Mouse (Mus musculus) midbrain, postnatal 0 days (tissue): Measurements from ENCODE around the gene Gm1113. TPM values are rescaled to one million over a fixed set of nuclear protein-coding genes. Genes with fewer than 3 reads are reported as not detected.

Experiments
- ATAC-seq: fragments of 200-750 bp; cut with Nextera tagmentation; 2 replicates; pipeline ENCODE4 v1.8.0; 2017; ENCODE audit warnings: moderate number of reproducible peaks, mild to moderate bottlenecking, moderate TSS enrichment, moderate library complexity; ENCODE audit not compliant: low FRiP score
- DNase-seq: peaks from one replicate; pipeline ENCODE4 v3.0.0-alpha.2; 2015; ENCODE audit warnings: low spot score
- H3K27ac ChIP-seq: fragments of 300-500 bp; sonication (generic); 2 replicates; pipeline ENCODE4 v1.5.1; 2014; ENCODE audit warnings: low read depth, mild to moderate bottlenecking, low read length, mixed read lengths
- H3K27me3 ChIP-seq: fragments of 300-500 bp; sonication (generic); 2 replicates; pipeline ENCODE4 v1.6.1; 2014; ENCODE audit warnings: low read length, control low read depth, mixed read lengths; ENCODE audit not compliant: insufficient read depth
- H3K36me3 ChIP-seq: fragments of 300-500 bp; sonication (generic); 2 replicates; pipeline ENCODE4 v1.6.1; 2014; ENCODE audit warnings: low read length, control low read depth, mixed read lengths; ENCODE audit not compliant: insufficient read depth
- H3K4me1 ChIP-seq: fragments of 300-500 bp; sonication (generic); 2 replicates; pipeline ENCODE4 v1.6.1; 2014; ENCODE audit warnings: mild to moderate bottlenecking, control low read depth, antibody characterized with exemption, low read length, mixed read lengths; ENCODE audit not compliant: insufficient read depth
- H3K4me2 ChIP-seq: fragments of 300-500 bp; sonication (generic); 2 replicates; pipeline ENCODE4 v1.6.1; 2014; ENCODE audit warnings: low read depth, mild to moderate bottlenecking, low read length, mixed read lengths; ENCODE audit not compliant: poor library complexity, severe bottlenecking
- H3K4me3 ChIP-seq: fragments of 300-500 bp; sonication (generic); 2 replicates; pipeline ENCODE4 v1.5.1; 2014; ENCODE audit warnings: low read depth, mild to moderate bottlenecking, low read length, moderate library complexity
- H3K9ac ChIP-seq: fragments of 300-500 bp; sonication (generic); replicated peaks from 2 replicates; pipeline ENCODE4 v1.6.1; 2014; ENCODE audit warnings: mild to moderate bottlenecking, low read length, moderate library complexity, mixed read lengths; ENCODE audit not compliant: poor library complexity, severe bottlenecking
- H3K9me3 ChIP-seq: fragments of 300-500 bp; sonication (generic); 2 replicates; pipeline ENCODE4 v1.6.1; 2016; ENCODE audit warnings: low read length, control low read depth
- CTCF ChIP-seq: IDR thresholded peaks from 2 replicates; pipeline ENCODE4 v1.5.1; 2016; ENCODE audit warnings: antibody characterized with exemption, mild to moderate bottlenecking
- WGBS: fragments of 180-500 bp; shearing (Covaris S2); extraction: QIAGEN DNeasy Blood & Tissue Kit; methylation state at CpG from one replicate; pipeline ENCODE4 v1.1.7; 2014; 5-methylcytosine and 5-hydroxymethylcytosine counted together
- polyA plus RNA-seq: library from polyadenylated mRNA; unstranded; fragments of >200 nt; fragmentation: Nextera tagmentation; extraction: Ambion mirVana; gene quantifications from 2 replicates; pipeline ENCODE4 v1.2.1, GENCODE M21; 2015
- total RNA-seq: library from RNA; depleted of rRNA; stranded (reverse); fragments of >200 nt; gene quantifications from 2 replicates; pipeline ENCODE4 v1.2.3, GENCODE M21; 2014

Gene Gm1113
- total and polyA plus RNA-seq, 2 experiments from 2014 or later = not detected

- H3K27me3 ChIP-seq = no peaks in the 10 kb centered on the region
- 66% methylated on average over 14 of the region's 14 CpGs for WGBS
- H3K9me3 ChIP-seq = no peaks in the 10 kb centered on the region
- H3K36me3 ChIP-seq = peaks cover 53% of the 10 kb centered on the region
- no peak for TF ChIP-seq CTCF
- DNase-seq (no peak), ATAC-seq (no peak)
- no peak overlapping the region for H3K4me2 ChIP-seq
- no peak overlapping the region for H3K27ac ChIP-seq
- H3K4me3 ChIP-seq = no peak overlapping the region
- no peak overlapping the region for H3K9ac ChIP-seq
- no peaks in the 10 kb centered on the region for H3K4me1 ChIP-seq
Observed at GRCm38 (mm10) chr9:35543099-35543860, 25.2 kb upstream of the Gm1113 start.

DNA sequence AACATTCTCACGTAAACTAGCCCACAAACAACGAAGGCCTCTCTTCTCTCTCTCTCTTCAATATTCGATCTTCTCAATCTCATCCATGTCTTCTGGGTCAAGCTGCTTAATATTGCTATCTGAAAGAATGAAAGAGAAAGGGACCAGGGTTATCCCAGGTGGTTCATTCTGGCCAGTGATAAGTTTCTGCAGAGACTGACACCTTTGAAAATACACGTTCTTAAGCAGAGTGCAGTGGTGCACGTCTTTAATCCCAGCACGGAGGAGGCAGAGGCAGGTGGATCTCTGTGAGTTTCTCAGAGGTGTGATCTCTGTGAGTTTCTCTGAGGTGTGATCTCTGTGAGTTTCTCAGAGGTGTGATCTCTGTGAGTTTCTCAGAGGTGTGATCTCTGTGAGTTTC lies 23.9 kb upstream of the Gm1113 start:
- Histone ChIP-seq H3K27ac (no peak overlapping the region), H3K9me3 (no peaks in the 10 kb centered on the region), H3K27me3 (no peaks in the 10 kb centered on the region), H3K4me3 (no peak overlapping the region), H3K4me2 (no peak overlapping the region), H3K9ac (no peak overlapping the region), H3K4me1 (no peaks in the 10 kb centered on the region), H3K36me3 (peaks cover 45% of the 10 kb centered on the region)
- no peak for TF ChIP-seq CTCF
- DNase-seq = no peak
- no peak for ATAC-seq
- 75% methylated on average over 6 of the region's 6 CpGs for WGBS

- H3K9me3 ChIP-seq = no peaks in the 10 kb centered on the region
- peak; percentile 87 for TF ChIP-seq CTCF
- peak; percentile 68 for ATAC-seq
Observed at GRCm38 (mm10) chr9:35541488-35541887, 23.4 kb upstream of the Gm1113 start.

GRCm38 (mm10) chr9:35541024-35541423 lies 23.0 kb upstream of the Gm1113 start:
- ATAC-seq (no peak), DNase-seq (no peak)
- TF ChIP-seq CTCF = no peak
- no peaks in the 10 kb centered on the region for H3K27me3 ChIP-seq
- no peak overlapping the region for H3K4me3 ChIP-seq
- 89% methylated on average over 5 of the region's 5 CpGs for whole genome bisulfite sequencing
- no peaks in the 10 kb centered on the region for H3K9me3 ChIP-seq
- peaks cover 36% of the 10 kb centered on the region for H3K36me3 ChIP-seq
- H3K9ac ChIP-seq = no peak overlapping the region
- H3K27ac ChIP-seq = no peak overlapping the region
- no peak overlapping the region for H3K4me2 ChIP-seq
- H3K4me1 ChIP-seq = no peaks in the 10 kb centered on the region

More at GRCm38 (mm10) chr9:35541488-35541887, 23.4 kb upstream of the Gm1113 start:
- WGBS = 6% methylated on average over 6 of the region's 6 CpGs
- Histone ChIP-seq H3K4me1 (no peaks in the 10 kb centered on the region), H3K36me3 (peaks cover 40% of the 10 kb centered on the region), H3K4me2 (no peak overlapping the region), H3K4me3 (no peak overlapping the region), H3K9ac (no peak overlapping the region), H3K27ac (no peak overlapping the region), H3K27me3 (no peaks in the 10 kb centered on the region)
- DNase-seq = peak; percentile 84

GRCm38 (mm10) chr9:35539001-35539750 lies 21.1 kb upstream of the Gm1113 start:
- WGBS = 76% methylated on average over 13 of the region's 13 CpGs
- no peaks in the 10 kb centered on the region for H3K27me3 ChIP-seq
- ATAC-seq = no peak

DNA sequence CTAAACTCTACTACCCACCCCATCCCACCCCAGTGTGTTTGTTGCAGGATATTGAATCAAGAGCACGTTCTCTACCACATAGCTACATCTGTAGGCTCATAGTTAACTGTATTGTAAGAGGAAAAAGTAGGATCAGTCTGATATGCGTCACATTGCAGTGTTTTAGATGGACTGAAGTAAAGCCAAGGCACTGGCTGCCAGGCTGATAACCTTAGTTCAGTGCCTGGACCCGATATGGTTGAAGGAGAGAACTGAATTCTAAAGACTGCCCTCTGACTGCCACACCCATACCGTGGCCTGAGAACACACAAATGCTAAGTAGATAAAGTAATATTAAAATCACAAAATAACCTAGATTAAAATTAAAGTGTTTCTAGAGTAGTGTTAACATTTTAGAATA lies 17.8 kb upstream of the Gm1113 start:
- no peak for TF ChIP-seq CTCF
- Histone ChIP-seq H3K36me3 (peaks cover 6% of the 10 kb centered on the region; the same call in 1 of the 2 replicates), H3K4me2 (no peak overlapping the region), H3K4me3 (no peak overlapping the region), H3K27me3 (no peaks in the 10 kb centered on the region), H3K4me1 (no peaks in the 10 kb centered on the region), H3K9me3 (no peaks in the 10 kb centered on the region), H3K9ac (no peak overlapping the region), H3K27ac (no peak overlapping the region)
- no peak for ATAC-seq
- no peak for DNase-seq
- 85% methylated on average over 4 of the region's 4 CpGs for WGBS

More at GRCm38 (mm10) chr9:35539001-35539750, 21.1 kb upstream of the Gm1113 start:
- Histone ChIP-seq H3K36me3 (peaks cover 18% of the 10 kb centered on the region), H3K4me2 (no peak overlapping the region), H3K27ac (no peak overlapping the region), H3K9me3 (no peaks in the 10 kb centered on the region), H3K4me3 (no peak overlapping the region), H3K4me1 (no peaks in the 10 kb centered on the region), H3K9ac (no peak overlapping the region)
- no peak for TF ChIP-seq CTCF
- DNase-seq = no peak
